Mouse (Mus musculus): Measurements from ENCODE around the gene Cald1. TPM values are rescaled to one million over a fixed set of nuclear protein-coding genes. Genes with fewer than 3 reads are reported as not detected.

Gene Cald1
- polyA plus RNA-seq, 1 experiment from 2014 or later = 52.4 TPM

GRCm38 (mm10) chr6:34777981-34778668, 179.8 kb downstream of the Cald1 start:
- DNase-seq (ENCODE audit: low spot score) = no peak
- Histone ChIP-seq H3K27me3 (ENCODE audit: control insufficient read depth, insufficient read depth, low read length) (no peaks in the 10 kb centered on the region), H3K4me2 (replicated peaks) (no peak overlapping the region), H3K9me3 (ENCODE audit: control insufficient read depth, low read length) (no peaks in the 10 kb centered on the region), H3K27ac (no peak overlapping the region), H3K4me1 (replicated peaks; ENCODE audit: control insufficient read depth, insufficient read depth, low read length) (no peaks in the 10 kb centered on the region), H3K36me3 (replicated peaks; ENCODE audit: control insufficient read depth, insufficient read depth) (no peaks in the 10 kb centered on the region), H3K9ac (no peak overlapping the region), H3K4me3 (replicated peaks; ENCODE audit: low read length) (no peak overlapping the region)
- ATAC-seq (ENCODE audit: low FRiP score) = no peak
- WGBS = 77% methylated on average over 10 of the region's 10 CpGs

GRCm38 (mm10) chr6:34780231-34780942, 182.1 kb downstream of the Cald1 start, which contains the start of gene Agbl3:
Gene Agbl3, plus strand, starts transcription at chr6:34780432.
- Histone ChIP-seq H3K4me2 (replicated peaks) (peak within 1 kb of the TSS; percentile 54), H3K9ac (peak within 1 kb of the TSS; percentile 94), H3K4me3 (replicated peaks; ENCODE audit: low read length) (peak within 1 kb of the TSS; percentile 72), H3K9me3 (ENCODE audit: control insufficient read depth, low read length) (no peaks in the 10 kb centered on the region), H3K4me1 (replicated peaks; ENCODE audit: control insufficient read depth, insufficient read depth, low read length) (no peaks in the 10 kb centered on the region), H3K36me3 (replicated peaks; ENCODE audit: control insufficient read depth, insufficient read depth) (no peaks in the 10 kb centered on the region), H3K27me3 (ENCODE audit: control insufficient read depth, insufficient read depth, low read length) (no peaks in the 10 kb centered on the region), H3K27ac (peak within 1 kb of the TSS; percentile 98)
- ATAC-seq (ENCODE audit: low FRiP score) (peak; percentile 96), DNase-seq (ENCODE audit: low spot score) (peak; percentile 96)
- under 1% methylated on average over 63 of the region's 81 CpGs for WGBS

GRCm38 (mm10) chr6:34780943-34781289, 182.6 kb downstream of the Cald1 start:
- DNase-seq (ENCODE audit: low spot score) (peak; percentile 25), ATAC-seq (ENCODE audit: low FRiP score) (no peak)
- Histone ChIP-seq H3K4me3 (replicated peaks; ENCODE audit: low read length) (peak overlapping the region; percentile 72), H3K27me3 (ENCODE audit: control insufficient read depth, insufficient read depth, low read length) (no peaks in the 10 kb centered on the region), H3K9me3 (ENCODE audit: control insufficient read depth, low read length) (no peaks in the 10 kb centered on the region), H3K36me3 (replicated peaks; ENCODE audit: control insufficient read depth, insufficient read depth) (no peaks in the 10 kb centered on the region), H3K4me2 (replicated peaks) (peak overlapping the region; percentile 54), H3K4me1 (replicated peaks; ENCODE audit: control insufficient read depth, insufficient read depth, low read length) (no peaks in the 10 kb centered on the region), H3K27ac (peak overlapping the region; percentile 98), H3K9ac (peak overlapping the region; percentile 94)
- 4% methylated on average over 13 of the region's 13 CpGs for WGBS

- H3K9me3 ChIP-seq (ENCODE audit: control insufficient read depth, low read length) = no peaks in the 10 kb centered on the region
- WGBS = 92% methylated on average over 1 of the region's 1 CpGs
- H3K4me2 ChIP-seq (replicated peaks) = no peak overlapping the region
- DNase-seq (ENCODE audit: low spot score) (no peak), ATAC-seq (ENCODE audit: low FRiP score) (no peak)
- no peaks in the 10 kb centered on the region for H3K36me3 ChIP-seq (replicated peaks; ENCODE audit: control insufficient read depth, insufficient read depth)
- no peak overlapping the region for H3K27ac ChIP-seq
- H3K9ac ChIP-seq = no peak overlapping the region
- H3K4me1 ChIP-seq (replicated peaks; ENCODE audit: control insufficient read depth, insufficient read depth, low read length) = no peaks in the 10 kb centered on the region
- no peaks in the 10 kb centered on the region for H3K27me3 ChIP-seq (ENCODE audit: control insufficient read depth, insufficient read depth, low read length)
- no peak overlapping the region for H3K4me3 ChIP-seq (replicated peaks; ENCODE audit: low read length)
These were observed 184.2 kb downstream of the Cald1 start for GRCm38 (mm10) chr6:34782493-34782892.

GRCm38 (mm10) chr6:34796881-34797280, 198.6 kb downstream of the Cald1 start:
- Histone ChIP-seq H3K9ac (no peak overlapping the region), H3K4me1 (replicated peaks; ENCODE audit: control insufficient read depth, insufficient read depth, low read length) (no peaks in the 10 kb centered on the region), H3K4me3 (replicated peaks; ENCODE audit: low read length) (no peak overlapping the region), H3K27ac (no peak overlapping the region), H3K9me3 (ENCODE audit: control insufficient read depth, low read length) (no peaks in the 10 kb centered on the region), H3K36me3 (replicated peaks; ENCODE audit: control insufficient read depth, insufficient read depth) (no peaks in the 10 kb centered on the region), H3K4me2 (replicated peaks) (no peak overlapping the region), H3K27me3 (ENCODE audit: control insufficient read depth, insufficient read depth, low read length) (no peaks in the 10 kb centered on the region)
- DNase-seq (ENCODE audit: low spot score) = no peak
- ATAC-seq (ENCODE audit: low FRiP score) = no peak
- 86% methylated on average over 3 of the region's 3 CpGs for WGBS

GRCm38 (mm10) chr6:34797887-34798286, 199.6 kb downstream of the Cald1 start:
- Histone ChIP-seq H3K27me3 (ENCODE audit: control insufficient read depth, insufficient read depth, low read length) (no peaks in the 10 kb centered on the region), H3K4me2 (replicated peaks) (no peak overlapping the region), H3K9ac (no peak overlapping the region), H3K4me3 (replicated peaks; ENCODE audit: low read length) (no peak overlapping the region), H3K36me3 (replicated peaks; ENCODE audit: control insufficient read depth, insufficient read depth) (no peaks in the 10 kb centered on the region), H3K9me3 (ENCODE audit: control insufficient read depth, low read length) (no peaks in the 10 kb centered on the region), H3K4me1 (replicated peaks; ENCODE audit: control insufficient read depth, insufficient read depth, low read length) (no peaks in the 10 kb centered on the region), H3K27ac (no peak overlapping the region)
- 85% methylated on average over 3 of the region's 3 CpGs for WGBS
- DNase-seq (ENCODE audit: low spot score) (no peak), ATAC-seq (ENCODE audit: low FRiP score) (no peak)

- no peak overlapping the region for H3K4me3 ChIP-seq (replicated peaks; ENCODE audit: low read length)
- H3K9ac ChIP-seq = no peak overlapping the region
- no peaks in the 10 kb centered on the region for H3K9me3 ChIP-seq (ENCODE audit: control insufficient read depth, low read length)
- no peak overlapping the region for H3K27ac ChIP-seq
- no peak for DNase-seq (ENCODE audit: low spot score)
- H3K4me2 ChIP-seq (replicated peaks) = no peak overlapping the region
- H3K4me1 ChIP-seq (replicated peaks; ENCODE audit: control insufficient read depth, insufficient read depth, low read length) = no peaks in the 10 kb centered on the region
- H3K27me3 ChIP-seq (ENCODE audit: control insufficient read depth, insufficient read depth, low read length) = no peaks in the 10 kb centered on the region
- no peaks in the 10 kb centered on the region for H3K36me3 ChIP-seq (replicated peaks; ENCODE audit: control insufficient read depth, insufficient read depth)
- no peak for ATAC-seq (ENCODE audit: low FRiP score)
- WGBS = 88% methylated on average over 2 of the region's 2 CpGs
These were observed 207.3 kb downstream of the Cald1 start for GRCm38 (mm10) chr6:34805582-34805981.

- Histone ChIP-seq H3K4me3 (replicated peaks; ENCODE audit: low read length) (no peak overlapping the region), H3K9ac (no peak overlapping the region), H3K4me1 (replicated peaks; ENCODE audit: control insufficient read depth, insufficient read depth, low read length) (no peaks in the 10 kb centered on the region), H3K9me3 (ENCODE audit: control insufficient read depth, low read length) (no peaks in the 10 kb centered on the region), H3K27me3 (ENCODE audit: control insufficient read depth, insufficient read depth, low read length) (no peaks in the 10 kb centered on the region), H3K4me2 (replicated peaks) (no peak overlapping the region), H3K27ac (no peak overlapping the region), H3K36me3 (replicated peaks; ENCODE audit: control insufficient read depth, insufficient read depth) (no peaks in the 10 kb centered on the region)
- 91% methylated on average over 4 of the region's 4 CpGs for WGBS
- DNase-seq (ENCODE audit: low spot score) (no peak), ATAC-seq (ENCODE audit: low FRiP score) (no peak)
These were observed 212.4 kb downstream of the Cald1 start for GRCm38 (mm10) chr6:34810651-34811050.

- DNase-seq (ENCODE audit: low spot score) (no peak), ATAC-seq (ENCODE audit: low FRiP score) (no peak)
- Histone ChIP-seq H3K27ac (no peak overlapping the region), H3K27me3 (ENCODE audit: control insufficient read depth, insufficient read depth, low read length) (no peaks in the 10 kb centered on the region), H3K9me3 (ENCODE audit: control insufficient read depth, low read length) (0 out of 2 replicates have a peak, but pooled peaks cover 3% of the 10 kb centered on the region), H3K4me2 (replicated peaks) (no peak overlapping the region), H3K4me3 (replicated peaks; ENCODE audit: low read length) (no peak overlapping the region), H3K9ac (no peak overlapping the region), H3K36me3 (replicated peaks; ENCODE audit: control insufficient read depth, insufficient read depth) (no peaks in the 10 kb centered on the region), H3K4me1 (replicated peaks; ENCODE audit: control insufficient read depth, insufficient read depth, low read length) (no peaks in the 10 kb centered on the region)
These were observed 226.1 kb downstream of the Cald1 start for GRCm38 (mm10) chr6:34824406-34824805.
